Mouse (Mus musculus) heart, embryonic 12.5 days (tissue): ENCODE results near the gene Ly6g6c. TPM values are rescaled to one million over a fixed set of nuclear protein-coding genes. Genes with fewer than 3 reads are reported as not detected.

ENCODE experiments used
- ATAC-seq: fragments of 200-750 bp; cut with Nextera tagmentation; 2 replicates; pipeline ENCODE4 v1.8.0; 2017; ENCODE audit warnings: moderate TSS enrichment, moderate library complexity; ENCODE audit not compliant: insufficient number of reproducible peaks, low FRiP score
- H3K27ac ChIP-seq: fragments of 300-500 bp; sonication (generic); 2 replicates; pipeline ENCODE4 v1.5.1; 2016; ENCODE audit warnings: mild to moderate bottlenecking, moderate library complexity; ENCODE audit not compliant: poor library complexity, severe bottlenecking
- H3K27me3 ChIP-seq: fragments of 300-500 bp; sonication (generic); replicated peaks from 2 replicates; pipeline ENCODE4 v1.6.1; 2016; ENCODE audit warnings: mild to moderate bottlenecking, moderate library complexity
- H3K36me3 ChIP-seq: fragments of 300-500 bp; sonication (generic); 2 replicates; pipeline ENCODE4 v1.6.1; 2016; ENCODE audit warnings: mild to moderate bottlenecking, moderate library complexity
- H3K4me1 ChIP-seq: fragments of 300-500 bp; sonication (generic); replicated peaks from 2 replicates; pipeline ENCODE4 v1.6.1; 2016; ENCODE audit warnings: mild to moderate bottlenecking
- H3K4me2 ChIP-seq: fragments of 300-500 bp; sonication (generic); 2 replicates; pipeline ENCODE4 v1.6.1; 2016; ENCODE audit warnings: mild to moderate bottlenecking, moderate library complexity
- H3K4me3 ChIP-seq: fragments of 300-500 bp; sonication (generic); 2 replicates; pipeline ENCODE4 v1.5.1; 2016; ENCODE audit warnings: mild to moderate bottlenecking
- H3K9ac ChIP-seq: fragments of 300-500 bp; sonication (generic); 2 replicates; pipeline ENCODE4 v1.6.1; 2016; ENCODE audit warnings: mild to moderate bottlenecking, moderate library complexity
- H3K9me3 ChIP-seq: fragments of 300-500 bp; sonication (generic); replicated peaks from 2 replicates; pipeline ENCODE4 v1.6.1; 2016; ENCODE audit warnings: mild to moderate bottlenecking, moderate library complexity
- WGBS: fragments of 180-500 bp; shearing (Covaris S2); methylation state at CpG from one replicate; pipeline ENCODE4 v1.1.7; 2016; 5-methylcytosine and 5-hydroxymethylcytosine counted together
- polyA plus RNA-seq: library from polyadenylated mRNA; unstranded; fragments of >200 nt; fragmentation: Nextera tagmentation; extraction: Ambion mirVana; gene quantifications from 2 replicates; pipeline ENCODE4 v1.2.1, GENCODE M21; 2016

Ly6g6c gene
- polyA plus RNA-seq, 1 experiment from 2014 or later = 0.27 TPM

GRCm38 (mm10) chr17:35058911-35059892 is 6.0 kb upstream of the Ly6g6c start, which contains the start of gene Ddah2:
TSS of gene Ddah2 (plus strand) at chr17:35059035.
- peak within 1 kb of the TSS; percentile 76 for H3K4me3 ChIP-seq
- H3K9ac ChIP-seq = peak within 1 kb of the TSS; percentile 92
- H3K36me3 ChIP-seq = peaks cover 72% of the 10 kb centered on the region
- H3K4me2 ChIP-seq = peak within 1 kb of the TSS; percentile 96
- H3K4me1 ChIP-seq = peaks cover 28% of the 10 kb centered on the region
- peaks cover 16% of the 10 kb centered on the region for H3K27me3 ChIP-seq
- peak; percentile 95 for ATAC-seq
- peak within 1 kb of the TSS; percentile 95 for H3K27ac ChIP-seq
- H3K9me3 ChIP-seq = no peaks in the 10 kb centered on the region; the same call in 1 of the 2 replicates
- WGBS = under 1% methylated on average over 57 of the region's 57 CpGs

- whole genome bisulfite sequencing = 28% methylated on average over 14 of the region's 14 CpGs
- no peak for ATAC-seq
- peak overlapping the region; percentile 96 for H3K4me2 ChIP-seq
- peak overlapping the region; percentile 76 for H3K4me3 ChIP-seq
- H3K27ac ChIP-seq = no peak overlapping the region
- H3K4me1 ChIP-seq = peaks cover 34% of the 10 kb centered on the region
- H3K9me3 ChIP-seq = no peaks in the 10 kb centered on the region
- peak overlapping the region; percentile 92 for H3K9ac ChIP-seq
- peaks cover 24% of the 10 kb centered on the region for H3K27me3 ChIP-seq
- peaks cover 64% of the 10 kb centered on the region for H3K36me3 ChIP-seq
Observed at GRCm38 (mm10) chr17:35060071-35060470, 5.1 kb upstream of the Ly6g6c start.

GRCm38 (mm10) chr17:35060737-35061297 is 4.4 kb upstream of the Ly6g6c start:
- Histone ChIP-seq H3K27me3 (peaks cover 32% of the 10 kb centered on the region), H3K4me3 (peak overlapping the region; percentile 76), H3K36me3 (peaks cover 57% of the 10 kb centered on the region), H3K9ac (0 out of 2 replicates have a peak overlapping the region, but pooled peaks have one; percentile 92), H3K9me3 (no peaks in the 10 kb centered on the region), H3K4me2 (peak overlapping the region; percentile 96), H3K27ac (no peak overlapping the region), H3K4me1 (peaks cover 40% of the 10 kb centered on the region)
- WGBS = 61% methylated on average over 22 of the region's 22 CpGs
- no peak for ATAC-seq

GRCm38 (mm10) chr17:35061299-35061698 is 3.9 kb upstream of the Ly6g6c start:
- H3K9ac ChIP-seq = no peak overlapping the region
- H3K9me3 ChIP-seq = no peaks in the 10 kb centered on the region
- ATAC-seq = no peak
- no peak overlapping the region for H3K4me3 ChIP-seq
- H3K27me3 ChIP-seq = peaks cover 37% of the 10 kb centered on the region
- peaks cover 52% of the 10 kb centered on the region for H3K36me3 ChIP-seq
- H3K27ac ChIP-seq = no peak overlapping the region
- H3K4me1 ChIP-seq = peaks cover 42% of the 10 kb centered on the region
- H3K4me2 ChIP-seq = no peak overlapping the region
- 80% methylated on average over 8 of the region's 8 CpGs for whole genome bisulfite sequencing

GRCm38 (mm10) chr17:35063466-35063865 is 1.7 kb upstream of the Ly6g6c start:
- H3K4me1 ChIP-seq = peaks cover 39% of the 10 kb centered on the region
- H3K4me3 ChIP-seq = no peak overlapping the region
- no peak for ATAC-seq
- H3K36me3 ChIP-seq = peaks cover 32% of the 10 kb centered on the region
- no peak overlapping the region for H3K9ac ChIP-seq
- no peaks in the 10 kb centered on the region for H3K9me3 ChIP-seq
- WGBS = 91% methylated on average over 3 of the region's 3 CpGs
- H3K27ac ChIP-seq = no peak overlapping the region
- no peak overlapping the region for H3K4me2 ChIP-seq
- peaks cover 57% of the 10 kb centered on the region for H3K27me3 ChIP-seq

- WGBS = 26% methylated on average over 10 of the region's 10 CpGs
Observed at GRCm38 (mm10) chr17:35064378-35064877, 760 bp upstream of the Ly6g6c start.

GRCm38 (mm10) chr17:35066084-35066483 is 896 bp downstream of the Ly6g6c start, which contains the start of gene Mpig6b:
TSS of gene Mpig6b (minus strand) at chr17:35066184.
- 36% methylated on average over 10 of the region's 10 CpGs for WGBS
- peak within 1 kb of the TSS; percentile 73 for H3K4me2 ChIP-seq
- ATAC-seq = no peak
- H3K27ac ChIP-seq = no peak within 1 kb of the TSS
- H3K9ac ChIP-seq = peak within 1 kb of the TSS; percentile 54
- peaks cover 23% of the 10 kb centered on the region for H3K4me1 ChIP-seq
- no peaks in the 10 kb centered on the region for H3K9me3 ChIP-seq
- H3K36me3 ChIP-seq = peaks cover 21% of the 10 kb centered on the region
- peaks cover 68% of the 10 kb centered on the region for H3K27me3 ChIP-seq
- peak within 1 kb of the TSS; percentile 38 for H3K4me3 ChIP-seq

More at GRCm38 (mm10) chr17:35064378-35064877, 760 bp upstream of the Ly6g6c start:
- Histone ChIP-seq H3K4me1 (peaks cover 36% of the 10 kb centered on the region), H3K9ac (no peak overlapping the region), H3K4me3 (peak overlapping the region; percentile 38), H3K27me3 (peaks cover 65% of the 10 kb centered on the region), H3K36me3 (peaks cover 32% of the 10 kb centered on the region), H3K27ac (no peak overlapping the region), H3K4me2 (peak overlapping the region; percentile 73), H3K9me3 (no peaks in the 10 kb centered on the region)
- ATAC-seq = no peak

GRCm38 (mm10) chr17:35068213-35068914 is 3.2 kb downstream of the Ly6g6c start:
- H3K9me3 ChIP-seq = no peaks in the 10 kb centered on the region
- no peak overlapping the region for H3K9ac ChIP-seq
- H3K4me2 ChIP-seq = no peak overlapping the region
- 73% methylated on average over 17 of the region's 17 CpGs for WGBS
- peaks cover 61% of the 10 kb centered on the region for H3K27me3 ChIP-seq
- no peak for ATAC-seq
- no peak overlapping the region for H3K27ac ChIP-seq
- H3K36me3 ChIP-seq = no peaks in the 10 kb centered on the region
- H3K4me1 ChIP-seq = peaks cover 23% of the 10 kb centered on the region
- H3K4me3 ChIP-seq = no peak overlapping the region

- H3K36me3 ChIP-seq = no peaks in the 10 kb centered on the region
- H3K9ac ChIP-seq = no peak overlapping the region
- H3K4me3 ChIP-seq = no peak overlapping the region
- ATAC-seq = no peak
- no peak overlapping the region for H3K27ac ChIP-seq
- no peak overlapping the region for H3K4me2 ChIP-seq
- WGBS = 40% methylated on average over 6 of the region's 6 CpGs
- peaks cover 4% of the 10 kb centered on the region for H3K4me1 ChIP-seq
- peaks cover 37% of the 10 kb centered on the region for H3K27me3 ChIP-seq
- no peaks in the 10 kb centered on the region for H3K9me3 ChIP-seq
Observed at GRCm38 (mm10) chr17:35070556-35071229, 5.5 kb downstream of the Ly6g6c start.

GRCm38 (mm10) chr17:35071454-35071853 is 6.3 kb downstream of the Ly6g6c start:
- Histone ChIP-seq H3K36me3 (no peaks in the 10 kb centered on the region), H3K27me3 (peaks cover 30% of the 10 kb centered on the region), H3K4me2 (no peak overlapping the region), H3K9me3 (no peaks in the 10 kb centered on the region), H3K27ac (no peak overlapping the region), H3K9ac (no peak overlapping the region), H3K4me3 (no peak overlapping the region), H3K4me1 (0 out of 2 replicates have a peak, but pooled peaks cover under 1% of the 10 kb centered on the region)
- WGBS = 80% methylated on average over 9 of the region's 9 CpGs
- no peak for ATAC-seq
